Mouse (Mus musculus) liver, embryonic 12.5 days (tissue): ENCODE results near the gene Cavin4. TPM values are rescaled to one million over a fixed set of nuclear protein-coding genes. Genes with fewer than 3 reads are reported as not detected.

Source experiments
- ATAC-seq: fragments of 200-750 bp; cut with Nextera tagmentation; 2 replicates; pipeline ENCODE4 v1.8.0; 2017; ENCODE audit warnings: moderate number of reproducible peaks, mild to moderate bottlenecking, moderate library complexity
- H3K27ac ChIP-seq: fragments of 300-500 bp; sonication (generic); 2 replicates; pipeline ENCODE4 v1.5.1; 2016; ENCODE audit warnings: mild to moderate bottlenecking
- H3K27me3 ChIP-seq: fragments of 300-500 bp; sonication (generic); replicated peaks from 2 replicates; pipeline ENCODE4 v1.6.1; 2016; ENCODE audit warnings: mild to moderate bottlenecking, moderate library complexity
- H3K36me3 ChIP-seq: fragments of 300-500 bp; sonication (generic); 2 replicates; pipeline ENCODE4 v1.6.1; 2016; ENCODE audit warnings: mild to moderate bottlenecking, moderate library complexity
- H3K4me1 ChIP-seq: fragments of 300-500 bp; sonication (generic); 2 replicates; pipeline ENCODE4 v1.6.1; 2016
- H3K4me2 ChIP-seq: fragments of 300-500 bp; sonication (generic); 2 replicates; pipeline ENCODE4 v1.6.1; 2016; ENCODE audit warnings: mild to moderate bottlenecking, moderate library complexity
- H3K4me3 ChIP-seq: fragments of 300-500 bp; sonication (generic); 2 replicates; pipeline ENCODE4 v1.5.1; 2016; ENCODE audit warnings: mild to moderate bottlenecking, moderate library complexity
- H3K9ac ChIP-seq: fragments of 300-500 bp; sonication (generic); 2 replicates; pipeline ENCODE4 v1.6.1; 2016; ENCODE audit warnings: mild to moderate bottlenecking, moderate library complexity
- H3K9me3 ChIP-seq: fragments of 300-500 bp; sonication (generic); replicated peaks from 2 replicates; pipeline ENCODE4 v1.6.1; 2016; ENCODE audit warnings: mild to moderate bottlenecking, moderate library complexity
- WGBS: fragments of 180-500 bp; shearing (Covaris S2); methylation state at CpG from one replicate; pipeline ENCODE4 v1.1.7; 2016; ENCODE audit not compliant: insufficient replicate concordance; 5-methylcytosine and 5-hydroxymethylcytosine counted together
- polyA plus RNA-seq: library from polyadenylated mRNA; unstranded; fragments of >200 nt; fragmentation: Nextera tagmentation; extraction: Ambion mirVana; gene quantifications from 2 replicates; pipeline ENCODE4 v1.2.1, GENCODE M21; 2016

Gene Cavin4
- polyA plus RNA-seq, 1 experiment from 2014 or later: 0.15 TPM

DNA sequence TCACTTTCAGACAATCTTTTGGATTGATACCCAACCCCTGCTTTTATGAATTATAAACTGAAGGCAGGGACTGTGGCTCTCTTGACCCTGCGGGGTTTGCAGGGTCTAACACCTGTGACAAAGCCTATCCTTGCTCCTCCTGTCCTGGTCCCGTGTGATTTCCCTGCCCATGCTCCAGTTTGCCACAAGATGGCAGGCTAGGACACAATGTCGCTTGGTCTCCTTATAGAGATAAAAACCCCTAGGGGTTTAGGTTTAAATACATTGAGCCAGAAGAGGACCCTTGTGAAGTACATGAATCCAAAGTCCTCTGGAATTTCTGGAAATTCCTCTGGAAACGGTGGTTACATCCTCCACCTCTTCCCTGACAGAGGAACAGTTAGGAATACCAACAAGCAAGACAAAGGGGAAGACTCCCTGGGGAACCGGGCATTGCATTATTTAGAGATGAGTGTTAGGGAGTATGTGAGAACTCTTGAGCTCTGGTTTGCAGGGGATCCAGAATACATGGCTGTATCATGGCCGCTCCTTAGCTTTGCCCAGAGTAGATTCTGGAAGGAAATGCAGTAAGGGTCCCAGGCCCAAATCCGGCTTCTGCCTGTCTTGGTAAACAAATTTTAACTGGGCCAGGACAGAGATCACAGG, 28.6 kb downstream of the Cavin4 start:
- H3K4me1 ChIP-seq: no peaks in the 10 kb centered on the region
- no peak overlapping the region for H3K9ac ChIP-seq
- H3K36me3 ChIP-seq: no peaks in the 10 kb centered on the region
- H3K27me3 ChIP-seq: no peaks in the 10 kb centered on the region
- no peak for ATAC-seq
- 45% methylated on average over 7 of the region's 7 CpGs for WGBS
- no peak overlapping the region for H3K4me2 ChIP-seq
- H3K9me3 ChIP-seq: no peaks in the 10 kb centered on the region
- no peak overlapping the region for H3K4me3 ChIP-seq
- H3K27ac ChIP-seq: no peak overlapping the region

DNA sequence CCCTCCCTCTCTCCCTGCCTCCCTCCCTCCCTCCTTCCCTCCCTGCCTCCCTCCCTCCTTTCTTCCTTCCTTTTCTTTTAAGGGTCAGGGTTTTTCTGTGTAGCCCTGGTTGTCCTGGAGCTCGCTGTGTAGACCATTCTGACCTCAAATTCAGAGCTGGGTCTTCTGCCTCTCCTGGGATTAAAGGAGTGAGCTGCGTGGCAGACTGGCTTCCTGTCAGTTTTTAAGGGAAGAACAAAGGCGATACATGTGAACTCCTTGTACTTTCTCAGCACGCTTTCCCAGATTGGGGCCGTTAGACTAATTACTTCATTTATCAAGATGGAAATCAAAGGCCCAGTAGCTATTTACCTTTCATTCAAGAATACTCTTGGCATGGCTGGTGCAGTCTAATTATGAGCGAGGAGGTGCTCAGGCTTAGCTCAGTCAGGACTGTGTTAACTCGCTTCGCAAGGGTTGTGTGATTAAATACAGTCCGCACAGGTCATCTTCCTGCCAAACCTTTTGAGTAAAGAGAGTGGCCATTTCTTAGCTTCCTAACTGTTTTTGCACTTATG, 29.5 kb downstream of the Cavin4 start:
- H3K4me1 ChIP-seq: no peaks in the 10 kb centered on the region
- 62% methylated on average over 9 of the region's 9 CpGs for WGBS
- H3K9ac ChIP-seq: no peak overlapping the region
- no peak overlapping the region for H3K4me3 ChIP-seq
- no peak overlapping the region for H3K27ac ChIP-seq
- no peak overlapping the region for H3K4me2 ChIP-seq
- no peak for ATAC-seq
- H3K36me3 ChIP-seq: no peaks in the 10 kb centered on the region
- no peaks in the 10 kb centered on the region for H3K9me3 ChIP-seq
- no peaks in the 10 kb centered on the region for H3K27me3 ChIP-seq

DNA sequence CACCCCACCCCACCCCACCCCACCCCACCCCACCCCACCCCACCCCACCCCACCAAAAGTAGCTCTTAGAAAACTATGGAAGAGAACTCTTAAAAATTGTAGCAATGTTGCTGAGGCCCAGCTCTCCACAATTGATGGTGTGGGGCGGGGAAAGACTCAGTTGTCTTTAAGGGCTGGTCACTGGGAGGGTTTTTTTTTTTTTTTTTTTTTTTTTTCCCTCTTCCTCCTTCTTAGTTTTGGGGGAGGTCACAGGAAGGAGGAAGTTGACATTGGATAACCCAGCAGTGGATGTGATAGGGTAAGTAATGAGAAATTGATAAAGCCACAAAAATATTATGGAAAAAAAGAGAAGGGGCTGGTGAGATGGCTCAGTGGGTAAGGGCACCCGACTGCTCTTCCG, 33.4 kb downstream of the Cavin4 start:
- no peak for ATAC-seq
- H3K4me1 ChIP-seq: no peaks in the 10 kb centered on the region
- no peak overlapping the region for H3K9ac ChIP-seq
- no peak overlapping the region for H3K27ac ChIP-seq
- no peaks in the 10 kb centered on the region for H3K9me3 ChIP-seq
- no peak overlapping the region for H3K4me3 ChIP-seq
- no peak overlapping the region for H3K4me2 ChIP-seq
- 71% methylated on average over 3 of the region's 3 CpGs for WGBS
- no peaks in the 10 kb centered on the region for H3K27me3 ChIP-seq
- no peaks in the 10 kb centered on the region for H3K36me3 ChIP-seq

DNA sequence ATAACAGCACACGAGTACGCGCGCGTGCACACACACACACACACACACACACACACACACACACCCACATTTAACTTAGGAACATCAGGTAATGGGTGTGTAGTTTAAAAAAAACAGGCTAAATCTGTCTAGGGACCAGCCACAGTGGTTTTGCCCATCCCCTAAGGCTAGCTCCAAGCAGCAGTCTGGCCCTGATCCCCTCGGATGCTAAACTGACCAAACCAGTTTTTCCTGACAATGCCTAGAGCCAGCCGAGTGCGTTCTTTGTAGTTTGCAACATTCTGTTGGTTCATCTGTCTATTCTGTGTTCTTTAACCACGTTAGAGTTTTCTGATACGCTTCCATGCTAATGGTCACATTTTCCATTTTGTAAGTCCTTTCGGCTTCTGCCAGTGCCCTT, 34.0 kb downstream of the Cavin4 start:
- Histone ChIP-seq H3K27me3 (no peaks in the 10 kb centered on the region), H3K27ac (no peak overlapping the region), H3K9ac (no peak overlapping the region), H3K4me2 (no peak overlapping the region), H3K4me1 (no peaks in the 10 kb centered on the region), H3K36me3 (no peaks in the 10 kb centered on the region), H3K4me3 (no peak overlapping the region), H3K9me3 (no peaks in the 10 kb centered on the region)
- WGBS: 61% methylated on average over 11 of the region's 11 CpGs
- ATAC-seq: no peak

DNA sequence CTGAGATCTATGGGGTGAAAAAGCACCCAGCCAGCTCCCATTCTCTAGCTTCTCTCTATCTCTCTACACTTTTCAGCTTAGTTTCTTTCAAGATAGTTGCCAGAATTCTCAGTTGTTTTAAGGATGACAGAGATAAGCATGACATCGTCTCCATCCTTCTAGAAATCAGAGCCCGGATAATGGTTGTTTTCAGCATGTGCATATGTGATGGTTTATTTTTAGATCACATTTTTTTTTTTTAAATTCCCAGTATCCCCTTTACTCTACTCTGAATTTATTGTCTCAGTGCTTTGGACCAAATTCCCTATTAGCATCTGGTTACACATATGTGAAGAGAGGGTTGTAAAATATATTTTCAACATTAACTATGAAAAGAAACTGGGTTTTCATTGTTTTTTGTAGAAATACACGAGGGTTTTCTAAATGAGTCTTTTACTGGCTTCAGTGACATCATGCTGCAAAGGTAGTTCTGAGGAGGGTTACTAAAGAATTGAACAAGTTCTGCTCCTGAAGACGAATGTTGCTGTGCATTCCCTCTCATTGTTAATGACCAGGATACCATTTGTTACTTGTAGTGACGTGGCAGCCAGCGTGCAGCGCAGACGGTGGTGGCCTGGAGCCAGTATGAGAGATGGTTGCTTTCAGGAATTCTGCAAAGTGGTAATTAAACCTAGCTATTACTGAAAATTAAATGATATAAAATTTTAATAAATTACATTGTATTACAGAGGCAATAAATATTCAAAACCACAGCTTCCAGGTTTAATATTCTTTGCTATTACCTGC, 52.7 kb downstream of the Cavin4 start:
- H3K4me3 ChIP-seq: no peak overlapping the region
- 69% methylated on average over 8 of the region's 8 CpGs for WGBS
- no peak overlapping the region for H3K4me2 ChIP-seq
- no peak overlapping the region for H3K27ac ChIP-seq
- H3K27me3 ChIP-seq: no peaks in the 10 kb centered on the region
- H3K9ac ChIP-seq: no peak overlapping the region
- ATAC-seq: no peak
- no peaks in the 10 kb centered on the region for H3K36me3 ChIP-seq
- no peaks in the 10 kb centered on the region for H3K4me1 ChIP-seq
- H3K9me3 ChIP-seq: no peaks in the 10 kb centered on the region

DNA sequence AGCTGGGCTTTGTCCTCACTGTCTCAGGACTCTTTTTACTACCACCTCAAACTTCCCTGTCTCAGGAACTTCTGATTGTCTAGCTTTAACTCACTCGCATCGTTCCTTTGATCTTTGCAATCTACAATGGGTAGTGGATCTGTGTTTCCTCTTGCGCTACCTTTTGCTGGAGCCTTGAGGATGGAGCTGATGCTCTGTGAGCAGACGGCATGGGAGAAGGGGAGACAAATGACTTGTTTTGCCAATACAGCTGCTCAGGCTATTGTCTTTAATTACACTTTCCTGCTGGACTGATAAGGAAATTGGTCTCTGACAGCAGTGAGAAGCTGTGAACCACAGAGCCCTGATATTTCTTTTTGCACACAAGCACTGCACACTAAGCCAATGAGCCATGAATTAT, 53.5 kb downstream of the Cavin4 start:
- WGBS: 48% methylated on average over 4 of the region's 4 CpGs

More for the DNA sequence above, 53.5 kb downstream of the Cavin4 start:
- no peaks in the 10 kb centered on the region for H3K27me3 ChIP-seq
- ATAC-seq: no peak
- H3K9me3 ChIP-seq: no peaks in the 10 kb centered on the region
- no peaks in the 10 kb centered on the region for H3K36me3 ChIP-seq
- H3K4me1 ChIP-seq: no peaks in the 10 kb centered on the region
- H3K4me3 ChIP-seq: no peak overlapping the region
- no peak overlapping the region for H3K9ac ChIP-seq
- H3K4me2 ChIP-seq: no peak overlapping the region
- H3K27ac ChIP-seq: no peak overlapping the region

Other genes starting within 250 kb of the Cavin4 start
- 36.7 and 36.8 TPM in 2 replicates for gene Tex10, start 190.1 kb upstream of the Cavin4 start, polyA plus RNA-seq
- gene Msantd3, start 123.6 kb upstream of the Cavin4 start, polyA plus RNA-seq: 4.7 and 5.9 TPM in 2 replicates
- gene Tmeff1, start 78.3 kb upstream of the Cavin4 start, polyA plus RNA-seq: 10.5 and 10.9 TPM in 2 replicates